Mouse (Mus musculus) CD4-positive, CD25-positive, alpha-beta regulatory T cell, adult 4 months (primary cell): ENCODE results near the gene Radil. TPM values are rescaled to one million over a fixed set of nuclear protein-coding genes. Genes with fewer than 3 reads are reported as not detected.

ENCODE experiments used
- ATAC-seq: one replicate; pipeline ENCODE4 v1.8.0; 2017
- polyA plus RNA-seq, 2 experiments: library from polyadenylated mRNA; unstranded; fragments of 100-300 nt; shearing (Covaris generic); gene quantifications; one replicate each; pipeline ENCODE4 v1.2.1; 2017

The Radil gene
- polyA plus RNA-seq, 2 experiments from 2014 or later = not detected

DNA sequence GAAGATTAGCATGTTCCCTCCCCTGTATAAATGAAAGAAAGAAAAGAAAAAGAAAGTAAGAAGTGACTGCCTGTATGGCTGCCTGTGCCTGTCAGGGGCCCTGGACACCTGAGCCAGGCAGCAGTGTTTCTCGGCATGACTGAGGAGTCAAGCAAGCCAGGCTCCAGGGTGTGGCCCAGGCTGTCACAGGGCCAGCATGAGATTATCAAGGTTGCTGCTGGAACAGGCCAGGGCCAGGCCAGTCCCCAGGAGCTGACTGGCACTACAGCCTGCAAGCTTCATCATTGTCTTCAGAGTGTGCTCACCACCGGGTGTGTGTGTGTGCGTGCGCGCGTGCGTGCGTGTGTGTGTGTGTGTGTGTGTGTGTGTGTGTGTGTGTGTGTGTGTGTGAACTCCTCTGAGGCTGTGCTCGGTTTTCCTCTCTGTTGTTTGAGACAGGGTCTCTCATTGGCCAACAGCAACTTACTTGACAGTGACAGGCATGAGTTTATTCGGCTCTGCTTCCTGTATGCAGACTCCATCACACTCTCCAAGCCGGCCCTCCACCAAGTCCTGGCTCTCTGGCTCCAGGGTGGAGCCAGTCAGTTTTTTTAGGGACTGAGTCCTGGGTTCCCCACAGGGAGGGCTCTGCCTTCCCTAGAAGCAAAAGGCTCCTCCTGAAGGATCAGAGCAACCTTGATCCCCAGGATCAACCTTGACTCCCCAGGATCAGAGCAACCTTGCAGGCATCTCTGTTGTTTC lies 105.9 kb downstream of the Radil start:
- ATAC-seq = no peak

DNA sequence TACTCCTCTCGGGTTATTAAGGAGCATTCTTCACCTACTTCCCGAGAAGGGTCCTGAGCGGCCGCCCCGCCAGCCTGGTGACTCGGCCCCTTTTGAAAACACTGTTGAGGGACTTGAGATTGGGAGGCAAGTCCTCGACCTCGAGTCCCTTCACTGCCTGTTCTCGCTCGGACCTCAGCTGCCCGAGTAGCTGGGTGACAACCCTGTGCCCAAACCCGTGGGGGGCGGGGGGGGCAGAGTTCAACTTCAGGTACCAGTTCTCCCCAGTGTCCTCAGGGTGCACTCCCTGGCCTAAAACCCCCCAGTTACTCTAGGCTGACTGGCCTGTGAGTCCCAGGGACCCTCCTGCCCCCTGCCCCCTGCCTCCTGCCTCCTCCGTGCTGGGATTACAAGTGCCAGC lies 106.9 kb downstream of the Radil start:
- ATAC-seq = no peak

DNA sequence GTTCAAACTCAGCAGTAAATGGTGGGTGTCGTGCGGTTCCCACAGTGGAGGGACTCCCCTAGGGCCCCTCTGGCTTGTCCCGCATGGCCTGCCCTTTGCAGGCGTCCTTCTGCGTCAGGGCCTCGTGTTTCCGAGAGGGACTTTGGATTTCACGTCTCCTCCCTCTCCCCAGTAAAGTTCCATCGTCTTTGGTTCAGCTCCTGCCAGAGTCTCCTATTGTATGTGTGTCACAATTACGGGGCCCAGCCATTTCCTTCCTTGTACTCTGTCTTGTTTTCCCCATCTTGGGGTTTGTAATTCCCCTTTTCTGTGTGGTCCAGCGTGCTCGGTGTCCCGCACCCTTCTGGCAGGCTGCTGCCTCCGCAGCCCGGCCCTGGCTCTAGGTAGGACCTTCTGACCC lies 107.4 kb downstream of the Radil start:
- ATAC-seq = no peak

DNA sequence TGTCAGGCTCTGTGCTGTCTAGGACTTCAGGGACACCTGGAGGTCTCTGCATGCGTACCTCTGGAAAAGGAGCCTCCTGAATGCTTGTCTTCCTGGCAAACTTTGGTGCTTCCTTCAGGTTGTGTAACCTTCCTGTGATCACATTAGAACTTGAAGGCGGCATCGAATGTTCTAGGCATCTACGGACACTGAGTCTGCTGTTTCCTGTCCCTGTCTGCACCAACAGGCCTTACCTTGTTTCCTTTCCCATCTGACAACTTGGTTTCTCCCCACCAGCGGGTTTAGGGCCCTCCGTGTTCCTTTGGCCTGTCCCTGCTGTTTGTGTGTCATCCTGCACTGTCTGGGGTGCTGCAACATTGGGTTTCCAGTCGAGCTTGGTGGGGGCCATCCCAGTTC lies 108.9 kb downstream of the Radil start:
- ATAC-seq = peak; percentile 12

DNA sequence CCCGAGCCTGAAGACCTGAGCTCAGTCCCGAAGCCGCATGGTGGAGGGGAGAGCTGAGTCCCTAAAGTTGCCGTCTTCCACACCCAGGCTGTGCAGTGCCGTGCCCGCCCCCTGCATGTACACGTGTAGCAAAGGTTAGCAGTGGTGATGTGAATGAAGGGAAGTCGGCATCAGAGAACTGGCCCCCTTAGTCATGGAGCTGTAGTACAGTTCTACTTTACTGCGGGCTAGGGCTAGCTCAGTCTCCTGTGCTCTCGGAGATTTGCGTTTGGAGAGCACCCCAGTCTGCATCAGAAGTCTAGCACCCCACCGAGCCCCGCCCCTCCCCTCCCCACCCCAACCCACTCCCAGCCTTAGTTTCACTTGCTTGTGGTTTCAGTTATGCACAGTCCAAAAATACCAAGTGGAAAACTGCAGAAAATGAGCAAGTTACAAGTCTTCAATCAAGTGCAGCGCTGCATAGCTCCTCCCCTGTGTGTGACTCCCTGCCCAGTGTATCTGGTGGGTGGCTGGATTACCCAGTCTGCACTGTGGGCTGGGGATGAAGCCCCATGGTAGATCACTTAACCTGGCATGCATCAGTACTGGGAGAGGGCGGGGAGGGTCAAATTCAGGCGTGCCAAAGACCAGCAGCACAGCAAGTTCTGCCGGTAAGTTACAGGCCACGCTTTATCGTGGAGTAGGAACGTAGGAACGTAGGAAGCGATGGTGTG lies 109.4 kb downstream of the Radil start:
- ATAC-seq = peak; percentile 36

DNA sequence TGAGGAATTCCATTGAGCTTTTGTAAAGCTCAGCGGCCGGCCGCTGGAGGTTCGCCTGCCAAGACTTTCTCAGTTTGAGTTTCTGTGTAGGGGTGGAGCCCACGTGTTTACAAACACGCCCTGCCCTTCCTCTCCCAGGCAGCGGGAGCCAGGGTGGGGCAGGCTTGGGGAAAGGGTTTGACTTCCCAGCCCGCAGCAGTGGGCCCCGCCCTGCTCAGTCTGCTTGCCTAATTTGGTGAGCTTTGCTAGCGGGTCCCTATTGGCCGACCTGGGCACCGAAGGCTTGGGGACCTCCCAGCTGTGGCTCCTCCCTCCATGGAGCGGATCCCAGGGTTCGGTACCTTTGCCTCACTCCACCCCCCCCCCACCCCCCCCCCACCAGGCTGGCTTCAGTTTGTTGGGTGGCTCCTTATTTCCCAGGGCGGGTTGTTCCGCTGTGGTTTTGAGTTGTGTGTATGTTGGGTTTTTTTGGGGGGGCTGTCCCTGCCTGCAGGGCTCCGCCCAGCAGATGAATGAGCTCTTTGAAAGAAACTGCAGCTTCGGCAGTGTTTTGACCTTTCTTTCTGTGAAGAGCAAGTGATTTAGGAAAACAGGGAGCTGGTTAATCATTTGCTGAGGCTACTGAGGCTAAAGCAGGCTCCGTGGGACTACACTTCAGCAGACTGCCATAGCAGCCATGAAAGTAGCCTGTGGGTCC lies 110.3 kb downstream of the Radil start:
- ATAC-seq = peak; percentile 70

DNA sequence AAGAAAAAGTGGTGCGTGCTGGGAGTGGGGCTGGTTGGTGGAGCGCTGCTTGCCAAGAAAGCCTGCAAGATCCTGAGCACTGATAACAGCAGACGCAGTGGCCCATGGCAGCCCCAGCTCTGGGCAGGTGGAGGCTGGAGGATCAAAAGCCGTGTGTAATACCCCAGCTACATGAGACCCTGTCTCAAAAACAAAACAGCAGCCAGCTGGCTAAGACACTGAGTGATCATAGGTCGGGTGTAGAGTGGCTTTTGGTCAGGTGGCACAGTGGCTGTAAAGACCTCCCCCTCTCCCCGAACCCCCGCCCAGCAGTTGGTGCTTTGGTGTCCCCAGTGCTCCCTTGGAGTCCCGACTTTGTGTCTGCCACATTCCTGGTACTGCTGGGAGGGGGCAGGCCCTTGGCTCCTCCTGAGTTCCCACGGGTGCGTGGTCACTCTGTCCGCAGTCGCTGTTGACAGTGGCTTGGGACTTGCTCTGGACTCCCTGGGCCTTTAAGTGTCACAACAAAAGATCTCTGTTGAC lies 110.9 kb downstream of the Radil start:
- ATAC-seq = no peak

DNA sequence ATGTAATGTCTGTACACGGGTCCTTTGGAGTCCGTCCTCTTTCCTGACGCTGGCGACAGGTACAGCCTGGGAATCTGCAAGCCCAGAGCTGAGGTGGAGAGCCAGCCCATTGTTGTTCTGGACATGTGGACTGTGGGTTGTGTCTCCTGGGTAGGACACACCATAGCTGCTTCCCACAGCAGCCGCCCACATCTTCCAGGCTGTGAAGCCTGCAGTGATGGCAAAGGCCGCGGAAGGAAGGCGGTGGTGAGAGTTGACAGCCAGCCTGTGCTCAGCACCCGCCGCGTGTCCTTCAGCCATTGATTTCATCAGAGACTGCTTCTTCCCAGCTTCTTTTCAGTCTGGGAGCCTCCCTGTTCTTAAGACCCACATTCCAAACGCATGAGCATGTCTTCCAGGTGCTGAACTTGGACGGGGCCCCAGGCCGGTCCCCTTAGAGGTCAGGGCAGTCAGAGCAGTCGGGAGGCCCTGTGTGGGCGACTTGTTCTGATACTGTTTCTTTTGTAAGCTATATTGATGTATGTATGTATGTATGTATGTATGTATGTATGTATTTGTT lies 112.4 kb downstream of the Radil start:
- no peak for ATAC-seq

DNA sequence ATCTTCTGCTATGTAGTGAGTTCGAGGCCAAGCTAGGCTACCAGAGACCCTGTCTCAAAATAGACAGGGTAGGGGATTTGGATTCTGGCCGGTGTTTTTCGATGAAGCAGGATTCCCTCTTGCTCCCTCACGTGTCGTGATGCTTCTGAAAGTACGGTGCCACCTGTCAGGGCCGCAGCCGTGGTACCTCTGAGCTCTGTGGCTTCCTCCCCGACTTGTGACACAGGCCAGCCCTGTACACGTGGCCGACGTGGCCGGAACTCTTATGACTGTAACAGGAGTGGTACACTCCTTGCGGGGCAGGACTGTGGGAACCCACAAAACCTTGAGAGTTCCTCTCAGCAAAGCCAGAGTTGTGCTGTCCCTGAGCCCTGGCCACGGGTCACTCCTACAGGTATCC lies 115.2 kb downstream of the Radil start:
- no peak for ATAC-seq

Other genes with a start within 250 kb of the Radil start
- gene Foxk1, start 149.6 kb downstream of the Radil start, polyA plus RNA-seq = 10 to 100 TPM in 1 of 2 experiments, 1 to 10 TPM in 1; 8.2 to 13.2 TPM
- gene Ap5z1, start 87.2 kb downstream of the Radil start, polyA plus RNA-seq = 10 to 100 TPM; 19.5 to 28.9 TPM
- gene Papolb, start 21.0 kb downstream of the Radil start, polyA plus RNA-seq = not detected
- gene Mmd2, start 57.7 kb upstream of the Radil start, polyA plus RNA-seq = not detected
- gene Wipi2, start 76.6 kb upstream of the Radil start, polyA plus RNA-seq = 10 to 100 TPM; 17.2 to 20.1 TPM
- under 1 TPM in 1 of 2 experiments, not detected in 1; 0.11 TPM for gene Slc29a4, start 141.4 kb upstream of the Radil start, polyA plus RNA-seq